Mouse (Mus musculus) liver, adult (tissue): Measurements from ENCODE around the gene Wfdc8.

ENCODE experiments used
- GATA4 ChIP-seq: IDR thresholded peaks from 2 replicates; pipeline ENCODE4 v1.6.1; 2014; ENCODE audit warnings: mild to moderate bottlenecking, low read length; ENCODE audit not compliant: insufficient replicate concordance

The Wfdc8 gene

GRCm38 (mm10) chr2:164567460-164567859 is 46.0 kb downstream of the Wfdc8 start:
- no peak; the same call in 1 of the 2 replicates for TF ChIP-seq GATA4

- no peak for TF ChIP-seq GATA4
These were observed 46.4 kb downstream of the Wfdc8 start for GRCm38 (mm10) chr2:164566997-164567396.

GRCm38 (mm10) chr2:164564346-164564745 is 49.1 kb downstream of the Wfdc8 start:
- no peak for TF ChIP-seq GATA4

- TF ChIP-seq GATA4, result no peak
These were observed 49.9 kb downstream of the Wfdc8 start for GRCm38 (mm10) chr2:164563339-164564038.

- no peak for TF ChIP-seq GATA4
These were observed 50.8 kb downstream of the Wfdc8 start, which contains the start of gene Wfdc2 for GRCm38 (mm10) chr2:164562391-164563188. Wfdc2 (plus strand) TSS chr2:164562413.

- TF ChIP-seq GATA4, result no peak
These were observed 53.3 kb downstream of the Wfdc8 start for GRCm38 (mm10) chr2:164560106-164560505.

GRCm38 (mm10) chr2:164558991-164559645 is 54.3 kb downstream of the Wfdc8 start:
- TF ChIP-seq GATA4, result no peak

GRCm38 (mm10) chr2:164558426-164558825 is 55.0 kb downstream of the Wfdc8 start:
- no peak for TF ChIP-seq GATA4

GRCm38 (mm10) chr2:164551502-164551901 is 61.9 kb downstream of the Wfdc8 start:
- no peak for TF ChIP-seq GATA4

- no peak for TF ChIP-seq GATA4
These were observed 62.5 kb downstream of the Wfdc8 start for GRCm38 (mm10) chr2:164550895-164551269.

GRCm38 (mm10) chr2:164549963-164550894 is 63.2 kb downstream of the Wfdc8 start:
- TF ChIP-seq GATA4, result no peak

GRCm38 (mm10) chr2:164549338-164549737 is 64.1 kb downstream of the Wfdc8 start:
- TF ChIP-seq GATA4, result no peak
